Mouse (Mus musculus) MEL (cell line): ENCODE results near the gene Ggta1. TPM values are rescaled to one million over a fixed set of nuclear protein-coding genes. Genes with fewer than 3 reads are reported as not detected.
"Not testable (repeated sequence)": the region's sequence is repeated elsewhere in the genome, so short reads cannot be mapped to it uniquely, and the experiment has no call there.

Source experiments
- DNase-seq: peaks from one replicate; pipeline ENCODE4 v3.0.0; 2011; ENCODE audit warnings: low read depth, low spot score
- H3K27ac ChIP-seq: 2 replicates; pipeline ENCODE4 v1.5.1; 2012; ENCODE audit warnings: low read depth, mild to moderate bottlenecking, control low read depth, low read length, moderate library complexity; ENCODE audit not compliant: control insufficient read depth
- H3K27me3 ChIP-seq, 2 experiments: fragments of 150-350 bp in 1 of 2; sonication (generic) in 1 of 2; 2 replicates each; pipeline ENCODE4 v1.6.1; 2012; ENCODE audit warnings: low read length in 2 of 2, mild to moderate bottlenecking in 2 of 2, improper control_type of control experiment in 1 of 2, moderate library complexity in 1 of 2; ENCODE audit not compliant: insufficient read depth in 2 of 2, control insufficient read depth in 1 of 2
- H3K36me3 ChIP-seq, 2 experiments: 2 replicates each; pipeline ENCODE4 v1.6.1; 2012 to 2014; ENCODE audit warnings: low read length in 2 of 2, improper control_type of control experiment in 1 of 2, inconsistent platforms in 1 of 2, mild to moderate bottlenecking in 1 of 2; ENCODE audit not compliant: insufficient read depth in 2 of 2, control insufficient read depth in 1 of 2
- H3K4me1 ChIP-seq, 2 experiments: fragments of 150-350 bp in 1 of 2; sonication (generic) in 1 of 2; 2 replicates each; pipeline ENCODE4 v1.6.1; 2012; ENCODE audit warnings: low read length in 2 of 2, improper control_type of control experiment in 1 of 2, mild to moderate bottlenecking in 1 of 2; ENCODE audit not compliant: insufficient read depth in 2 of 2, control insufficient read depth in 1 of 2
- H3K4me3 ChIP-seq, 2 experiments: fragments of 150-350 bp in 1 of 2; sonication (generic) in 1 of 2; 2 replicates each; pipeline ENCODE4 v1.5.1; 2012; ENCODE audit warnings: low read depth in 2 of 2, low read length in 2 of 2, mild to moderate bottlenecking in 2 of 2, moderate library complexity in 2 of 2, control low read depth in 1 of 2, improper control_type of control experiment in 1 of 2; ENCODE audit not compliant: control insufficient read depth in 1 of 2, insufficient read depth in 1 of 2
- H3K79me2 ChIP-seq: 2 replicates; pipeline ENCODE4 v1.6.1; 2012; ENCODE audit warnings: mild to moderate bottlenecking, low read length, moderate library complexity; ENCODE audit not compliant: control insufficient read depth, poor library complexity, insufficient read depth
- H3K9ac ChIP-seq: 2 replicates; pipeline ENCODE4 v1.6.1; 2012; ENCODE audit warnings: low read depth, mild to moderate bottlenecking, control low read depth, low read length, moderate library complexity; ENCODE audit not compliant: control insufficient read depth, poor library complexity, severe bottlenecking
- H3K9me3 ChIP-seq: fragments of 150-350 bp; sonication (generic); replicated peaks from 2 replicates; pipeline ENCODE4 v1.6.1; 2012; ENCODE audit warnings: mild to moderate bottlenecking, low read length, improper control_type of control experiment, moderate library complexity; ENCODE audit not compliant: insufficient read depth
- BHLHE40 ChIP-seq: IDR thresholded peaks from 2 replicates; pipeline ENCODE4 v1.6.1; 2012; ENCODE audit warnings: low read depth, mild to moderate bottlenecking, inconsistent platforms, low read length, improper control_type of control experiment, borderline replicate concordance
- CHD1 ChIP-seq: IDR thresholded peaks from 2 replicates; pipeline ENCODE4 v1.6.1; 2012; ENCODE audit warnings: low read depth, mild to moderate bottlenecking, inconsistent platforms, low read length, improper control_type of control experiment
- ELF1 ChIP-seq: IDR thresholded peaks from 2 replicates; pipeline ENCODE4 v1.6.1; 2014; ENCODE audit warnings: low read depth, mild to moderate bottlenecking, inconsistent platforms, low read length, improper control_type of control experiment, moderate library complexity
- KAT2A ChIP-seq: conservative IDR thresholded peaks from 2 replicates; pipeline ENCODE4 v1.6.1; 2012; ENCODE audit warnings: low read depth, low read length, improper control_type of control experiment, inconsistent platforms
- MAFK ChIP-seq: IDR thresholded peaks from 2 replicates; pipeline ENCODE4 v1.6.1; 2011; ENCODE audit warnings: low read depth, mild to moderate bottlenecking, low read length, improper control_type of control experiment, borderline replicate concordance
- MAZ ChIP-seq: IDR thresholded peaks from 2 replicates; pipeline ENCODE4 v1.6.1; 2012; ENCODE audit warnings: low read depth, mild to moderate bottlenecking, inconsistent platforms, low read length, improper control_type of control experiment
- MXI1 ChIP-seq: IDR thresholded peaks from 2 replicates; pipeline ENCODE4 v1.6.1; 2011; ENCODE audit warnings: mild to moderate bottlenecking, low read depth, low read length, improper control_type of control experiment
- NELFE ChIP-seq: IDR thresholded peaks from 2 replicates; pipeline ENCODE4 v1.6.1; 2011; ENCODE audit warnings: low read depth, low read length, improper control_type of control experiment
- RCOR1 ChIP-seq: IDR thresholded peaks from 2 replicates; pipeline ENCODE4 v1.6.1; 2012; ENCODE audit warnings: low read depth, mild to moderate bottlenecking, inconsistent platforms, low read length, improper control_type of control experiment
- SMC3 ChIP-seq: IDR thresholded peaks from 2 replicates; pipeline ENCODE4 v1.6.1; 2011; ENCODE audit warnings: low read depth, low read length, improper control_type of control experiment
- UBTF ChIP-seq: IDR thresholded peaks from 2 replicates; pipeline ENCODE4 v1.6.1; 2012; ENCODE audit warnings: low read depth, mild to moderate bottlenecking, inconsistent platforms, low read length, improper control_type of control experiment, moderate library complexity, borderline replicate concordance; ENCODE audit not compliant: insufficient read depth
- USF1 ChIP-seq: IDR thresholded peaks from 2 replicates; pipeline ENCODE4 v1.6.1; 2014; ENCODE audit warnings: low read depth, mild to moderate bottlenecking, inconsistent platforms, low read length, improper control_type of control experiment, moderate library complexity
- ZNF384 ChIP-seq: IDR thresholded peaks from 2 replicates; pipeline ENCODE4 v1.6.1; 2012; ENCODE audit warnings: low read depth, mild to moderate bottlenecking, inconsistent platforms, low read length, improper control_type of control experiment
- polyA plus RNA-seq, 2 experiments: library from polyadenylated mRNA; stranded (reverse) in 1 of 2; unstranded in 1 of 2; fragments of >175 nt in 1 of 2; fragments of >200 nt in 1 of 2; gene quantifications; 2 replicates each; pipeline versions ENCODE4 v1.2.1 to v1.2.4; 2012; ENCODE audit warnings: low replicate concordance in 2 of 2, low read depth in 1 of 2; ENCODE audit not compliant: insufficient read length in 2 of 2, insufficient read depth in 1 of 2, missing spikeins in 1 of 2
- total RNA-seq: library from RNA; depleted of rRNA; stranded (reverse); fragments of 300-350 nt; gene quantifications from 2 replicates; pipeline ENCODE4 v1.2.3, GENCODE M21; 2012

The Ggta1 gene
- total and polyA plus RNA-seq, 3 experiments = 29.2 to 30.7 TPM; not detected in 1

DNA sequence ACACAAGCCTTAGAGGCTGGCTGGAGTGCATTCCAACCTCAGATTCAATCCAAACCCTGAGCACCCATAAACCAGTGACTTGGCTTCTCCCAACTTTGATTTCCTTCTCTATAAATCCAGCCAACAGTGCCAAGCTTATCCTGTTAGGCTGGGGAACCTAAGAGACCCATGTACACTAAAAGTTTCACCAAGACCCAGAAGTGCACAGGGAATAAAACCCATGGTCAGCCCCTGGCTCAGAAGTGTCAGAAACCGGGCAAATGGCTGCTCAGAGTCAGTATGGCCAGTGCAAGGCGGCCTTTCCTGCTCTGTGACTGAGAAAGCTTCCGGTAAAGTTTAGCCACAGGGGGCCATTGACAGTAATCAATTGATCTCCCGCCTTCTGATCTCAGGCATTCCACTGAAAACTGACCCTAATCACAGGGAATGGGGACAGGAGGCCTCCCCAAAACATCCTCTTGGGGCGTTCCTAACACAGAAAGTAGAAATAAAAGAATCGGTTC, 2.6 kb downstream of the Ggta1 start:
- Histone ChIP-seq H3K79me2 (peaks cover 21% of the 10 kb centered on the region), H3K4me3 (peak overlapping the region; percentile 58 to 85), H3K9me3 (no peaks in the 10 kb centered on the region), H3K4me1 (peaks cover 0 to 17% of the 10 kb centered on the region in 2 experiments; a peak in 2 of 4 replicates), H3K36me3 (peaks cover 0 to 3% of the 10 kb centered on the region in 2 experiments; a peak in 2 of 4 replicates), H3K27me3 (no peaks in the 10 kb centered on the region), H3K9ac (peak overlapping the region; percentile 66), H3K27ac (peak overlapping the region; percentile 67)
- no peak for DNase-seq
- TF ChIP-seq UBTF (no peak), MXI1 (peak; percentile 10; the same call in 1 of the 2 replicates)

DNA sequence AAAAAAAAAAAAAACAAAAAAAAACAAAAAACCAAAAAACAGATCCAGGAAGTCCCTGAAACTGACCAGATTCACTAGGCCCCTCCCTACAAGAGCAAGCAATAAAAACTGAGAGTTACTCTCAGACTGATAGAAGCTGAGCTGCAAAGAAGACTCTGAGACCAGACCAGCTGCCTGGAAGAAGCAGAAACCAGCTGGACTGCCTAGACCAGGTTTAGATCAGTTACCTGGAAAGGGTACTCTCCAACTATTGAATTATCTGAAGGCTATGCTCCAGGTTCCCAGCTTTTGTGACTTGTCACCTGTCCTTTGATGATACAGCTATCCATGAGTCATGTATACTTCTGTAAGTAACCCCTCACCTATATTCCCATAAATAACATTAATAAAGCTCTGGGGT, 3.7 kb downstream of the Ggta1 start:
- no peak for DNase-seq
- TF ChIP-seq NELFE (no peak), ZNF384 (0 out of 2 replicates have a peak, but pooled peaks have one; percentile 27), KAT2A (no peak), SMC3 (no peak)
- TF ChIP-seq, all 39 proteins: peak for 1
- Histone ChIP-seq H3K9ac (no peak overlapping the region), H3K9me3 (no peaks in the 10 kb centered on the region), H3K4me3 (no peak overlapping the region), H3K79me2 (peaks cover 23% of the 10 kb centered on the region), H3K4me1 (peaks cover 0 to 17% of the 10 kb centered on the region in 2 experiments; a peak in 2 of 4 replicates), H3K27ac (no peak overlapping the region), H3K27me3 (no peaks in the 10 kb centered on the region), H3K36me3 (peaks cover 0 to 3% of the 10 kb centered on the region in 2 experiments; a peak in 2 of 4 replicates)

DNA sequence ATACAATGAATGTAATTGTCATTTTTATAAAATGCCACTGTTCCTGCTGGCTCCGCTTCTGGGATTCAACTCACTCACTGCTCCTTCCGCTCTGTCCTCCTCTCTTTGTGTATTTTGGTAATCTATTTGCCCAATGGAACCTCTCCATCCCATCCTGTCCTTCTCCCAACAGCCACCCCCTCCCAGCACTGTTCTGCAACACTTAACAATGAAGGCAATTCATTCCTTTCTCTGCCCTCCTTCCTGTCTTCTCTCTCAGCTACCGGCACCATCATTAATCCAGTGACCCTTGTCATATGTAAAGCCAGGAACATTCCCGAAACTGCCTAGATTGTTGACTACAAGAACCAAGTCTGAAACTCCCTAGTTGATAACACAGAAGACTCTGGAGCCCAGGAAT, 4.6 kb downstream of the Ggta1 start:
- no peak overlapping the region for H3K4me3 ChIP-seq
- H3K36me3 ChIP-seq = peaks cover 0 to 3% of the 10 kb centered on the region in 2 experiments; a peak in 2 of 4 replicates
- no peak overlapping the region for H3K27ac ChIP-seq
- no peaks in the 10 kb centered on the region for H3K27me3 ChIP-seq
- DNase-seq = no peak
- TF ChIP-seq SMC3 (no peak), CHD1 (no peak), ELF1 (no peak)
- H3K9ac ChIP-seq = no peak overlapping the region
- no peaks in the 10 kb centered on the region for H3K9me3 ChIP-seq
- H3K4me1 ChIP-seq = peaks cover 0 to 11% of the 10 kb centered on the region in 2 experiments; a peak in 1 of 4 replicates
- peaks cover 25% of the 10 kb centered on the region for H3K79me2 ChIP-seq

DNA sequence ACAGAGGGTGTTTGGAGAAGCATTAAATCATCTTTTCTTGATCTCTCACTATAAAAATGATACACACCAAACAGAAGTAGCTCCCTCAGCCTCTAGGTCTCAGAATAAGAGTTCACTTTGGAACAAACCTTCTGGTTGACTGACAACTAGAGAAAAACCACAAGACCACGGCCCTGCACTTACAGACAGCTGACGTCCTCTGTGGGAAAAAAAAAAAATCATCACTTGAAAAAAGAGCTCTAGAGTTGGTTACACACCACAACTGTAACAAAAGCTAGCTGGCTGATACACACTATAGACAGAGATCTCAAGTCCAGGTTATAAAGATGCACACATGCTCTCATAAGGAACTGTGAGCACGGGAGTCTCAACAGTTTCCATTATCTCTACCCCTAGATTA, 9.3 kb downstream of the Ggta1 start:
- Histone ChIP-seq H3K4me1 (peaks cover 3 to 17% of the 10 kb centered on the region in 2 experiments), H3K4me3 (no peak overlapping the region), H3K9me3 (no peaks in the 10 kb centered on the region), H3K27me3 (no peaks in the 10 kb centered on the region), H3K27ac (no peak overlapping the region), H3K9ac (no peak overlapping the region), H3K79me2 (peaks cover 7% of the 10 kb centered on the region; the same call in 1 of the 2 replicates)
- peak; percentile 29 for DNase-seq
- TF ChIP-seq NELFE (no peak), USF1 (no peak), BHLHE40 (no peak), UBTF (no peak), MAZ (no peak), MXI1 (no peak), RCOR1 (no peak), MAFK (no peak), ZNF384 (peak; percentile 74)
- TF ChIP-seq, all 39 proteins: peak for 1
- H3K36me3 ChIP-seq = peaks cover 0 to 17% of the 10 kb centered on the region in 2 experiments; a peak in 2 of 4 replicates

DNA sequence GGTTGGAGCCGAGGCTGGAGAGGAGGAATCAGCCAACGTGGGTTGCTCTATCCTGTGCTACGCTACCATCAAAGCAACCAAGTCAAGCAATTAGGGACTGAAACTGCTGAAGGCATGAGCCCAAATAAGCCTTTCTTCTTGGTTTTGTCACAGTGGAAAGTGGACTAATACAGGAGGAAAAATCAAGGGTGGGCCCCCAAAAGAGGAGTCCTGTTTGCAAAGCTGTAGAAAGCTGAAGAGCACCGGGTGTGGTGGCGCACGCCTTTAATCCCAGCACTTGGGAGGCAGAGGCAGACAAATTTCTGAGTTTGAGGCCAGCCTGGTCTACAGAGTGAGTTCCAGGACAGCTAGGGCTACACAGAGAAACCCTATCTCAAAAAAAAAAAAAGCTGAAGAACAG, 10.3 kb downstream of the Ggta1 start:
- H3K4me1 ChIP-seq = peaks cover 3 to 17% of the 10 kb centered on the region in 2 experiments
- not testable (repeated sequence) for H3K27me3 ChIP-seq, DNase-seq, H3K27ac ChIP-seq, H3K79me2 ChIP-seq, H3K9ac ChIP-seq, H3K4me3 ChIP-seq, H3K9me3 ChIP-seq
- H3K36me3 ChIP-seq = peaks cover 0 to 17% of the 10 kb centered on the region in 2 experiments; a peak in 2 of 4 replicates
